Mouse (Mus musculus): ENCODE results near the gene Emd. TPM values are rescaled to one million over a fixed set of nuclear protein-coding genes. Genes with fewer than 3 reads are reported as not detected.
A peak's percentile ranks its signal among the peaks of the same experiment; 100 is the strongest.

The Emd gene
- total and polyA plus RNA-seq, 3 experiments, result 56.5 to 179 (median 84.2) TPM

- Histone ChIP-seq H3K4me3 (ENCODE audit: low read depth, low read length) (peak overlapping the region; percentile 77), H3K36me3 (replicated peaks) (peaks cover 19% of the 10 kb centered on the region), H3K27me3 (ENCODE audit: insufficient read depth, low read length) (no peaks in the 10 kb centered on the region), H3K9me3 (replicated peaks) (no peaks in the 10 kb centered on the region), H3K4me1 (ENCODE audit: insufficient read depth, low read depth, low read length) (peaks cover 53% of the 10 kb centered on the region)
- peak; percentile 41 for DNase-seq (ENCODE audit: low spot score)
- TF ChIP-seq POLR2AphosphoS5 (IDR thresholded peaks at IDR 0.05; ENCODE audit: insufficient replicate concordance, low read depth, low read length) (peak; percentile 59; the same call in 1 of the 2 replicates), GATA2 (IDR thresholded peaks at IDR 0.05; ENCODE audit: borderline replicate concordance, low read depth, low read length) (no peak)
- peak; percentile 65 for ATAC-seq (ENCODE audit: extremely low read depth, insufficient number of reproducible peaks, low FRiP score, poor library complexity, severe bottlenecking)
These were observed 8.2 kb upstream of the Emd start for GRCm38 (mm10) chrX:74246213-74246681.

GRCm38 (mm10) chrX:74246693-74247092 lies 7.8 kb upstream of the Emd start:
- DNase-seq (ENCODE audit: low spot score), result no peak

GRCm38 (mm10) chrX:74248651-74249050 lies 5.8 kb upstream of the Emd start:
- Histone ChIP-seq H3K4me3 (ENCODE audit: low read depth, low read length) (no peak overlapping the region; the same call in 1 of the 2 replicates), H3K9me3 (replicated peaks) (no peaks in the 10 kb centered on the region)
- no peak for ATAC-seq (ENCODE audit: extremely low read depth, insufficient number of reproducible peaks, low FRiP score, poor library complexity, severe bottlenecking)

More at GRCm38 (mm10) chrX:74246693-74247092, 7.8 kb upstream of the Emd start:
- no peaks in the 10 kb centered on the region for H3K9me3 ChIP-seq (replicated peaks)
- H3K36me3 ChIP-seq (replicated peaks), result peaks cover 15% of the 10 kb centered on the region
- peaks cover 49% of the 10 kb centered on the region for H3K4me1 ChIP-seq (ENCODE audit: insufficient read depth, low read depth, low read length)
- TF ChIP-seq GATA2 (IDR thresholded peaks at IDR 0.05; ENCODE audit: borderline replicate concordance, low read depth, low read length), result no peak
- no peak for TF ChIP-seq TAL1 (conservative IDR thresholded peaks at IDR 0.05; ENCODE audit: low read depth, low read length)
- no peak for TF ChIP-seq GATA1 (IDR thresholded peaks at IDR 0.05; ENCODE audit: borderline replicate concordance, low read length)
- TF ChIP-seq CTCF (IDR thresholded peaks at IDR 0.05; ENCODE audit: low read depth, low read length), result no peak
- no peak for TF ChIP-seq POLR2AphosphoS5 (IDR thresholded peaks at IDR 0.05; ENCODE audit: insufficient replicate concordance, low read depth, low read length)
- ATAC-seq (ENCODE audit: extremely low read depth, insufficient number of reproducible peaks, low FRiP score, poor library complexity, severe bottlenecking), result no peak
- H3K4me3 ChIP-seq (ENCODE audit: low read depth, low read length), result peak overlapping the region; percentile 77
- no peaks in the 10 kb centered on the region for H3K27me3 ChIP-seq (ENCODE audit: insufficient read depth, low read length)

GRCm38 (mm10) chrX:74249615-74250014 lies 4.9 kb upstream of the Emd start, which contains the start of gene Flna:
TSS of gene Flna (minus strand) at chrX:74249820.
- DNase-seq (ENCODE audit: low spot score) (no peak), ATAC-seq (ENCODE audit: extremely low read depth, insufficient number of reproducible peaks, low FRiP score, poor library complexity, severe bottlenecking) (no peak)
- H3K4me1 ChIP-seq (ENCODE audit: insufficient read depth, low read depth, low read length), result peaks cover 28% of the 10 kb centered on the region
- no peaks in the 10 kb centered on the region for H3K36me3 ChIP-seq (replicated peaks)
- H3K27me3 ChIP-seq (ENCODE audit: insufficient read depth, low read length), result no peaks in the 10 kb centered on the region
- peak within 1 kb of the TSS; percentile 69 for H3K4me3 ChIP-seq (ENCODE audit: low read depth, low read length)
- H3K9me3 ChIP-seq (replicated peaks), result no peaks in the 10 kb centered on the region
- TF ChIP-seq GATA1 (IDR thresholded peaks at IDR 0.05; ENCODE audit: borderline replicate concordance, low read length), result no peak
- TF ChIP-seq GATA2 (IDR thresholded peaks at IDR 0.05; ENCODE audit: borderline replicate concordance, low read depth, low read length), result no peak
- no peak for TF ChIP-seq POLR2AphosphoS5 (IDR thresholded peaks at IDR 0.05; ENCODE audit: insufficient replicate concordance, low read depth, low read length)
- no peak for TF ChIP-seq CTCF (IDR thresholded peaks at IDR 0.05; ENCODE audit: low read depth, low read length)
- no peak for TF ChIP-seq TAL1 (conservative IDR thresholded peaks at IDR 0.05; ENCODE audit: low read depth, low read length)

More at GRCm38 (mm10) chrX:74248651-74249050, 5.8 kb upstream of the Emd start:
- peaks cover 30% of the 10 kb centered on the region for H3K4me1 ChIP-seq (ENCODE audit: insufficient read depth, low read depth, low read length)
- DNase-seq (ENCODE audit: low spot score), result no peak
- no peaks in the 10 kb centered on the region for H3K36me3 ChIP-seq (replicated peaks)
- H3K27me3 ChIP-seq (ENCODE audit: insufficient read depth, low read length), result no peaks in the 10 kb centered on the region
- TF ChIP-seq POLR2AphosphoS5 (IDR thresholded peaks at IDR 0.05; ENCODE audit: insufficient replicate concordance, low read depth, low read length) (no peak), TAL1 (conservative IDR thresholded peaks at IDR 0.05; ENCODE audit: low read depth, low read length) (no peak), GATA2 (IDR thresholded peaks at IDR 0.05; ENCODE audit: borderline replicate concordance, low read depth, low read length) (no peak), GATA1 (IDR thresholded peaks at IDR 0.05; ENCODE audit: borderline replicate concordance, low read length) (no peak), CTCF (IDR thresholded peaks at IDR 0.05; ENCODE audit: low read depth, low read length) (no peak; the same call in 1 of the 2 replicates)

GRCm38 (mm10) chrX:74254888-74255565 lies 540 bp downstream of the Emd start:
- H3K9me3 ChIP-seq (replicated peaks), result no peaks in the 10 kb centered on the region
- peaks cover 31% of the 10 kb centered on the region for H3K36me3 ChIP-seq (replicated peaks)
- peak; percentile 42; the same call in 1 of the 2 replicates for ATAC-seq (ENCODE audit: extremely low read depth, insufficient number of reproducible peaks, low FRiP score, poor library complexity, severe bottlenecking)
- peaks cover 20% of the 10 kb centered on the region for H3K4me1 ChIP-seq (ENCODE audit: insufficient read depth, low read depth, low read length)
- no peak for DNase-seq (ENCODE audit: low spot score)
- H3K27me3 ChIP-seq (ENCODE audit: insufficient read depth, low read length), result no peaks in the 10 kb centered on the region
- TF ChIP-seq GATA2 (IDR thresholded peaks at IDR 0.05; ENCODE audit: borderline replicate concordance, low read depth, low read length) (no peak), POLR2AphosphoS5 (IDR thresholded peaks at IDR 0.05; ENCODE audit: insufficient replicate concordance, low read depth, low read length) (no peak)
- peak overlapping the region; percentile 80 for H3K4me3 ChIP-seq (ENCODE audit: low read depth, low read length)

- Histone ChIP-seq H3K4me3 (ENCODE audit: low read depth, low read length) (no peak overlapping the region), H3K9me3 (replicated peaks) (no peaks in the 10 kb centered on the region), H3K36me3 (replicated peaks) (peaks cover 42% of the 10 kb centered on the region), H3K27me3 (ENCODE audit: insufficient read depth, low read length) (no peaks in the 10 kb centered on the region), H3K4me1 (ENCODE audit: insufficient read depth, low read depth, low read length) (peaks cover 18% of the 10 kb centered on the region; the same call in 1 of the 2 replicates)
- TF ChIP-seq GATA1 (IDR thresholded peaks at IDR 0.05; ENCODE audit: borderline replicate concordance, low read length) (no peak), TAL1 (conservative IDR thresholded peaks at IDR 0.05; ENCODE audit: low read depth, low read length) (no peak), GATA2 (IDR thresholded peaks at IDR 0.05; ENCODE audit: borderline replicate concordance, low read depth, low read length) (no peak), POLR2AphosphoS5 (IDR thresholded peaks at IDR 0.05; ENCODE audit: insufficient replicate concordance, low read depth, low read length) (no peak), CTCF (IDR thresholded peaks at IDR 0.05; ENCODE audit: low read depth, low read length) (no peak)
- DNase-seq (ENCODE audit: low spot score) (no peak), ATAC-seq (ENCODE audit: extremely low read depth, insufficient number of reproducible peaks, low FRiP score, poor library complexity, severe bottlenecking) (no peak)
These were observed 3.3 kb downstream of the Emd start for GRCm38 (mm10) chrX:74257746-74258145.
